ENCODE assay signal across 7 mouse cellular contexts in the genomic region with DNA sequence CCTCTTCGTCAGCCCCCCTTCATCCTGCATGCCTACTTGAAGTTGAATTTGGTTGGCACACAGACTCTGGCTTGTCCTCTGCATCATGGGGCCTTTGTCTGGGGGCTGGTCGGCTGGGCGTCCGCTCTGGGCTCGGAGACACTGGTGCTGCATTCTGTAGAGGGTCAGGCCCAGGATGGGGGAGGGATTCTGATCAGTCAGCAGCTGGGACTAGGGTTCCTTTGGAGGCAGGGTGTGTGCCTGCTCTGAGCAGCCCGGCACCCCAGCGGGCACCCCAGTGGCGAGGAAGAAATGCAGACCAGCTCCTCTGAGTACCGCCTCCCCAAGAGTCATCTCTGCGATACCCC.
DNase-seq lines count a peak whose midpoint lies in the region; ATAC-seq lines count a peak whose summit lies in the region.

No protein-coding gene starts in this region.

- no peaks in the 10 kb centered on the region for H3K9me3 ChIP-seq in forebrain, embryonic 11.5 days (ENCODE audit: control insufficient read depth, low read length)
- H3K9me3 ChIP-seq in limb, embryonic 10.5 days (replicated peaks), result no peaks in the 10 kb centered on the region
- no peaks in the 10 kb centered on the region for H3K9me3 ChIP-seq in neural tube, embryonic 13.5 days

- peak overlapping the region; percentile 11; the same call in 1 of the 2 replicates for H3K4me3 ChIP-seq in forebrain, embryonic 11.5 days (ENCODE audit: low read depth, low read length)
- H3K4me3 ChIP-seq in limb, embryonic 10.5 days, result peak overlapping the region; percentile 32
- H3K4me3 ChIP-seq in neural tube, embryonic 13.5 days, result peak overlapping the region; percentile 8

- H3K27ac ChIP-seq in forebrain, embryonic 11.5 days (ENCODE audit: low read depth, low read length), result peak overlapping the region; percentile 96
- peak overlapping the region; percentile 88 for H3K27ac ChIP-seq in limb, embryonic 10.5 days
- H3K27ac ChIP-seq in neural tube, embryonic 13.5 days (replicated peaks), result peak overlapping the region; percentile 91

- H3K27me3 ChIP-seq in forebrain, embryonic 11.5 days (ENCODE audit: control insufficient read depth, insufficient read depth, low read length), result no peaks in the 10 kb centered on the region
- no peaks in the 10 kb centered on the region for H3K27me3 ChIP-seq in limb, embryonic 10.5 days (ENCODE audit: low read depth, poor library complexity, severe bottlenecking)
- no peaks in the 10 kb centered on the region for H3K27me3 ChIP-seq in neural tube, embryonic 13.5 days

- peaks cover 33% of the 10 kb centered on the region for H3K4me1 ChIP-seq in forebrain, embryonic 11.5 days (replicated peaks; ENCODE audit: control insufficient read depth, insufficient read depth, low read length)
- peaks cover 43% of the 10 kb centered on the region for H3K4me1 ChIP-seq in limb, embryonic 10.5 days
- H3K4me1 ChIP-seq in neural tube, embryonic 13.5 days (replicated peaks), result peaks cover 43% of the 10 kb centered on the region

- 12% methylated on average over 10 of the region's 10 CpGs for WGBS in forebrain, embryonic 11.5 days
- WGBS in limb, embryonic 10.5 days, result 24% methylated on average over 10 of the region's 10 CpGs
- 11% methylated on average over 10 of the region's 10 CpGs for WGBS in neural tube, embryonic 13.5 days

- no peaks in the 10 kb centered on the region for H3K36me3 ChIP-seq in forebrain, embryonic 11.5 days (ENCODE audit: control insufficient read depth, insufficient read depth, low read length)
- H3K36me3 ChIP-seq in limb, embryonic 10.5 days, result 0 out of 2 replicates have a peak, but pooled peaks cover 5% of the 10 kb centered on the region
- no peaks in the 10 kb centered on the region for H3K36me3 ChIP-seq in neural tube, embryonic 13.5 days

- DNase-seq in lung, postnatal 10 days, result peak; percentile 18
- no peak for DNase-seq in lung, postnatal 36 days
- peak; percentile 71 for DNase-seq in forebrain, embryonic 11.5 days (ENCODE audit: low spot score)
- peak; percentile 49 for DNase-seq in limb, embryonic 10.5 days (ENCODE audit: low spot score)
- no peak for DNase-seq in urinary bladder, postnatal 36 days (ENCODE audit: low spot score in 2 of 2)
- DNase-seq in left cerebral cortex, adult 9 months (ENCODE audit: low spot score in 2 of 2), result no peak

- H3K9ac ChIP-seq in forebrain, embryonic 11.5 days (ENCODE audit: low read length), result peak overlapping the region; percentile 62
- H3K9ac ChIP-seq in neural tube, embryonic 13.5 days, result peak overlapping the region; percentile 57

- peak overlapping the region; percentile 43 for H3K4me2 ChIP-seq in forebrain, embryonic 11.5 days (ENCODE audit: low read depth, low read length, severe bottlenecking)
- H3K4me2 ChIP-seq in neural tube, embryonic 13.5 days, result peak overlapping the region; percentile 46

- peak; percentile 45 for ATAC-seq in forebrain, embryonic 11.5 days (replicated peaks; ENCODE audit: low FRiP score)
- peak; percentile 33 for ATAC-seq in neural tube, embryonic 13.5 days (ENCODE audit: low read depth)

Comparison
In these comparisons a context has a peak if more than half of its experiments do, and no peak if none do; other contexts are left out.
1. DNase-seq: peak in lung, postnatal 10 days (single experiment), forebrain, embryonic 11.5 days (single experiment) and limb, embryonic 10.5 days (single experiment); none in lung, postnatal 36 days (single experiment), urinary bladder, postnatal 36 days (0 of 2) and left cerebral cortex, adult 9 months (0 of 2).
2. Peak in every context shown above with its lines, with median percentiles within 50 percentile points of each other: H3K27ac ChIP-seq and H3K4me3 ChIP-seq.